Mouse (Mus musculus) heart, postnatal 4 days (tissue): ENCODE results near the gene F12. TPM values are rescaled to one million over a fixed set of nuclear protein-coding genes. Genes with fewer than 3 reads are reported as not detected.

ENCODE experiments used
- DNase-seq: peaks from one replicate; pipeline ENCODE4 v3.0.0; 2021
- total RNA-seq, 2 experiments: library from RNA; stranded (reverse); gene quantifications; 2 replicates each; pipeline ENCODE4 v1.2.3; 2021

The F12 gene
- total RNA-seq, 2 experiments from 2014 or later, result not detected

- no peak for DNase-seq
These were observed 13.8 kb downstream of the F12 start for GRCm38 (mm10) chr13:55412643-55413307.

- DNase-seq, result no peak
These were observed 14.8 kb downstream of the F12 start for GRCm38 (mm10) chr13:55411826-55412225.

- no peak for DNase-seq
These were observed 18.0 kb downstream of the F12 start for GRCm38 (mm10) chr13:55408546-55409120.

- DNase-seq, result no peak
These were observed 19.3 kb downstream of the F12 start for GRCm38 (mm10) chr13:55407341-55407740.

GRCm38 (mm10) chr13:55405783-55406390, 20.7 kb downstream of the F12 start:
- DNase-seq, result no peak

- DNase-seq, result peak; percentile 84
These were observed 21.5 kb downstream of the F12 start for GRCm38 (mm10) chr13:55404853-55405782.

GRCm38 (mm10) chr13:55403935-55404852, 22.4 kb downstream of the F12 start:
- DNase-seq, result no peak

- DNase-seq, result no peak
These were observed 23.3 kb downstream of the F12 start for GRCm38 (mm10) chr13:55403266-55403665.

- no peak for DNase-seq
These were observed 26.6 kb downstream of the F12 start for GRCm38 (mm10) chr13:55400039-55400346.

GRCm38 (mm10) chr13:55399300-55400038, 27.1 kb downstream of the F12 start:
- no peak for DNase-seq

- no peak for DNase-seq
These were observed 28.5 kb downstream of the F12 start, which contains the start of gene Slc34a1 for GRCm38 (mm10) chr13:55398088-55398487. Gene Slc34a1, plus strand, starts transcription at chr13:55398187.

- DNase-seq, result no peak
These were observed 33.7 kb downstream of the F12 start for GRCm38 (mm10) chr13:55392933-55393332.

GRCm38 (mm10) chr13:55391626-55392029, 35.0 kb downstream of the F12 start:
- DNase-seq, result no peak

GRCm38 (mm10) chr13:55390644-55391043, 35.9 kb downstream of the F12 start:
- no peak for DNase-seq

GRCm38 (mm10) chr13:55381790-55382189, 44.8 kb downstream of the F12 start:
- DNase-seq, result no peak

- no peak for DNase-seq
These were observed 47.5 kb downstream of the F12 start for GRCm38 (mm10) chr13:55378907-55379580.

GRCm38 (mm10) chr13:55375877-55376276, 50.7 kb downstream of the F12 start:
- DNase-seq, result no peak

GRCm38 (mm10) chr13:55374206-55374924, 52.2 kb downstream of the F12 start:
- no peak for DNase-seq

- no peak for DNase-seq
These were observed 54.9 kb downstream of the F12 start for GRCm38 (mm10) chr13:55371740-55372139.
